Mouse (Mus musculus): ENCODE data around the gene 1700001K19Rik.
"Not testable (repeated sequence)": the region's sequence is repeated elsewhere in the genome, so short reads cannot be mapped to it uniquely, and the experiment has no call there.

Gene 1700001K19Rik

DNA sequence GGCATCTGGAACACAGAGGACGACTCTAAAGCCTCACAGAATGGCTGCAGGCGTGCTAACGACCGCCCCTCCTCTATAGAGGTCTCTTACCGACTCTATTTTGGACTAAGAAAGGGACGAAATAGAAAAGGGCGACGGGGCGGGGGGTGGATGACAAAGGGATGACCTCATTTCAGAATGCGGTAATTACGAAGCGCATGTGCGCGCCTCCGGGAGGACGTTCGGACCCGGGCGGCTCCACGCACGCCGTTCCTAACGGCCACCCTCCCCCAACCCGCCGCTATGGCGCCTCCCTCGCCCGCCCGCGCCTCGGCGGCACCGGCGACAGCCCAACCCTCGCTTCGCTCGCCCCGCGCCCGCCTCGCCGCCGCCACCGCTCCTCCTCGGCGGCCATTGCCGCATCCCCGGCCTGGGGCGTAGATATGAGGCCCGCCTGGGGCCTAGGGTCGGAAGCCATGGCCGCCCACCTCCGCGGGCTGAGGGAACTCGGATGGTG, 13.3 kb upstream of the 1700001K19Rik start:
- peak; percentile 81 to 85 for DNase-seq

DNA sequence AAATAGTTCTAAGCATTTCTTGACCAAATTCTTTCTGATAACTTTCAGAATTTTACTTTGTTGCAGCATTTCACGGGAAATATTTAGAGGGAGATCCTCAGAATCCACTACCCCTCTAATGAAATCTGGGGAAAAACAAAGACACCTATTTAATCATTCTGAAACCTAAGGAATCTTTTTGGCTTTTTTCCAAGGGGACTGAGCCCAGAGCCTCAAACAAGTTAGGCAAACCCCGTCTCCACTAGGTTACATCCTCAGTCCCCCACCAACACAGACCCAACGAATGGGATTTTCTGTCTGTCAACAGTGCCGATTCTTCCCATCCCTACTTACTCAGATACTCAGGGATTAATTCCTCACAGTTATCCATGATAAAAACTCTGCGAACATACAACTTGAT, 11.0 kb upstream of the 1700001K19Rik start:
- DNase-seq, result not testable (repeated sequence)

DNA sequence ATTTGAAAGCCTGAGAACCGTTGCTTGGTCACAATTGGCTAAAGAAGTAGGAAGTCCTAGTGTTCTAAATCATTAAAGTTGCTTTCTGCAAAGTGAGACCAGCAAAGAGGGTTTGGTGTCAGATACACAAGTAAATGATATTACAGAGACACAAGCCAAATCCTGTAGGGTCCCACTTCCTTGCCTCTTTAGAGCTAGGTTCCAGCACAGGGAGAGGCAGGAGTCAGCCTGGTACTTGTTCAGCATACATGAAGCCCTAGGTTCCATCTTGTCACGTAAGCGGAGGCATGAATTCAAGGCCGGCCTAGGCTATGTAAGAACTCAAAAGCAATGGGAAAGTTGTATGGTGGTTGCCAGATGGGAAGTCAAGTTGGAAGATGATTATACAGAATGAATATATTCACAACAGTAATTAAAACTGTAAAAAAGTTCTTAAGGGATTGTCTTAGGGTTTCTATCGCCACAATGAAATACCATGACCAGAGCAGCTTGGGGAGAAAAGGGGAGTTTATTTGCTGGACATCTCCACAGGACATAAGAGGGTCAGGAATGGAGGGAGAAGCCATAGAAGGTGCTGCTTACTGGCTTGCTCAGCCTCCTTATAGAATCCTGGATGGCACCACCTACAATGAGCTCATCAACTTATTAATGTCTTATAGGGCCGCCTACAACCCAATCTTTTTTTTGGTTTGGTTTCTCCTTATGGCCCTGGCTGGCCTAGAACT, 7.7 kb upstream of the 1700001K19Rik start:
- DNase-seq, result no peak

DNA sequence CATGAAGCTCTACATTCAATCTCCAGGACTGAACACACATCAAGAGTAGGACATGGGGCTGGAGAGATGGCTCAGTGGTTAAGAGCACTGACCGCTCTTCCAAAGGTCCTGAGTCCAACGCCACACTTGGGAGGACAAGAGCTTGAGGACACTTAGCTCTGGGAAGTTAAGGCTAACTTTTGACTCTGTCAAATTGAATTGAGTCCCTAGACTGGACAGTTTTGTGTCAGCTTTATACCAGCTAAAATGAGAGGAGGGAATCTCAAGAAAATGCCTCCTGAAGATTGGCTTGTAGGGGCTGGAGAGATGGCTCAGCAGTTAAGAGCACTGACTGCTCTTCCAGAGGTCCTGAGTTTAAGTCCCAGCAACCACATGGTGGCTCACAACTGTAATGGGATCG, 6.5 kb upstream of the 1700001K19Rik start:
- not testable (repeated sequence) for DNase-seq

DNA sequence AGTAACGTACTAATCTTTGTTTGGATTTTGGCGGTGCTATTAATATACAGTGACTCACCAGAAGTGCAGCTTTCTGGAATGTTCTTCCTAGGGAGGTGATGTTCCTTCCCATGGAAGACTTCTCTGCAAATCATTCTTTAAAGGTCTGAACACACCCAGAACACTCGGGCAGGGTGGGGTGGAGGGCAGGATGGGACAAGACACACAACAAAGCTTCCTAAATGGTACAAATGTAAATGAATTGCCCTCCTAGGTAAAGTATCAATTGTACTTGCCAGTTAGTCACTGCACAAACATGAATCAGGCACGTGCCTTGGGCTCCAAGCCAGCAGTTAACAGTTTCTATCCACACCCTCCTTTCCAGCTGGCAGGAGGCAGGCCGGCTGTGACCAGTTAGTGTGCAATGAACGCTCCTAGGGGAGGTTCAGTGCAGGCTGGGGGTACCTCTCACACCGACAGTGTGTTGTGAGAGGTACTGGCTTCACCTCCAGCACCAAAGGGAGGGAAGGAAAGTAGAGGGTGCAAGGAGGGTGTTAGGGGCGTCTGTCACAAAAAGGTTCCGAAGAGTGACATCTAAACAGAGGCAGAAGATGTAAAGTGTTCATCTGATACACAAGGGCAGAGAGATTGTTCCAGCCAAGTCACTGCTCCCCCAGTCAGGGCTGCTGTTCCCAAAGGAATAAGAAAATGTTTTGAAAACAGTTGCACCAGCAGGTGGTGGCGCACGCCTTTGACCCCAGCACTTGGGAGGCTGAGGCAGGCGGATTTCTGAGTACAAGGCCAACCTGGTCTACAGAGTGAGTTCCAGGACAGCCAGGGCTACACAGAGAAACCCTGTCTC, 5.7 kb upstream of the 1700001K19Rik start:
- DNase-seq, result peak in 1 of 2 experiments; percentile 52

DNA sequence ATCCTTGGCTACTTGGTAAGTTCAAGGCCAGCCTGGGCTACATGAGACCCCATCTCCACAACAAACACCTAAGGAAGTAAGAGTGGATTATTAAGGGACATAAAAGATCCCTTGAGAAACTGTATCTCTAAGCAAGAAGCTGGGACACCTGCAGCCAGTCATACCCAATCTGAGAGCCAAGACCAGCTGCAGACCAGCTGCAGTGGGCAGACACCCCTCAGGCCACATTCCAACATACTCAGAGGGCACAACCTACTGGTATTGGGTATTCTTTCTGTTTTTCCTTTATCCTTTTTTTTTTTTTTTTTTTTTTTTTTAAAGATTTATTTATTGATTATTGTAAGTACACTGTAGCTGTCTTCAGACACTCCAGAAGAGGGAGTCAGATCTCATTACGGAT, 1.2 kb upstream of the 1700001K19Rik start:
- no peak for DNase-seq

DNA sequence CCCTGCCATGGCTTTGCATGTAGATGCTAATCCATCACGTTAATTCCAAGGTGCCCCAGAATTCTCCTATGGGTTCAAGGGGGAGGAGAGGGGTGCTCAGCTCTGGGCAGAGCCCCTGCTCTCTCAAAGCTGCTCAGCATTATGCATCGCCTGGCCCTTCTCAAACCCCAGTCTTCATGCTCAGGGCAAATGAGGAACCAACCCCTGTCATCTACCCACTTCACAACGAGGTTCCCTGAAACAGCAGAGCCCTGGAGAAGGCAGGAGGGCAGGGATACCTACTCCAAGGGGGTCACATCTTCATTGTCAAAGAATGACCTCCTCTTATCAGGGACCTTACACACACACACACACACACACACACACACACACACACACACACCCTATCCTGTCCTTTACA, 541 bp downstream of the 1700001K19Rik start:
- no peak for DNase-seq

DNA sequence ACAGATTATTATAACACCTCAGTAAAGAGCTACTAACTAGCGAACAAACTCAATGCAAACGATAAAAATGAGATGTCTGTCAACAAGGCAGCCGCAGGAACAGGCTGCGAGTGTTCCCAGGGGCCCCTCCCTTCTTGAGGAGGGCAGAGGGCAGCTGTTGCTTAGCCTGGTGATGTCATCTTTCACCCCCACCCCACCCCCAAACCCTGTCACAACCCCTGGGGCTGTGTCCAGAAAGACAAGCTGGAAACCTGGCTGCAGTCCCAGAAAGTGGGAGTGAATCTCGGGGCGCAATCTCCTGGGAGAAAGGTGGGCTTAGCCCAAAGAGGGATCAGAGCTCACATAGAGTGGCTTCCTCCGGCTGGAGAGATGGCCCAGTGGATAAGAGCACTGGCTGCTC, 1.2 kb downstream of the 1700001K19Rik start:
- DNase-seq, result peak in 1 of 2 experiments; percentile 36

DNA sequence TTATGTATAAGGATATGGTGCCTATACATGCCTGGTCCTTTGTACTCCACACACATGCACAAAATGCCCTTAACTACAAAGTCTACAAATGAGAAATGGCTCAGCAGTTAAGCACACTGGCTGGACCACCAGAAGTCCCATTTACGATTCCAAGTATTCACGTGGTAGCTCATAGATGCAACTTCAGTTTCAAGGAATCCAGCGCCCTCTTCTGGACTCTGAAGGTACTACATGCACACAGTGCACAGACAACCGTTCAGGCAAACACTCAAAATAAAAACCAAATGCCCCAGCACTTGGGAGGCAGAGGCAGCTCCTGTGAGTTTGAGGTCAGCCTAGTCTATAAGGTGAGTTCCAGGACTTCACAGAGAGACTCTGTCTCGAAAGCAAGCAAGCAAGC, 8.2 kb downstream of the 1700001K19Rik start:
- peak in 1 of 2 experiments; percentile 56 for DNase-seq

DNA sequence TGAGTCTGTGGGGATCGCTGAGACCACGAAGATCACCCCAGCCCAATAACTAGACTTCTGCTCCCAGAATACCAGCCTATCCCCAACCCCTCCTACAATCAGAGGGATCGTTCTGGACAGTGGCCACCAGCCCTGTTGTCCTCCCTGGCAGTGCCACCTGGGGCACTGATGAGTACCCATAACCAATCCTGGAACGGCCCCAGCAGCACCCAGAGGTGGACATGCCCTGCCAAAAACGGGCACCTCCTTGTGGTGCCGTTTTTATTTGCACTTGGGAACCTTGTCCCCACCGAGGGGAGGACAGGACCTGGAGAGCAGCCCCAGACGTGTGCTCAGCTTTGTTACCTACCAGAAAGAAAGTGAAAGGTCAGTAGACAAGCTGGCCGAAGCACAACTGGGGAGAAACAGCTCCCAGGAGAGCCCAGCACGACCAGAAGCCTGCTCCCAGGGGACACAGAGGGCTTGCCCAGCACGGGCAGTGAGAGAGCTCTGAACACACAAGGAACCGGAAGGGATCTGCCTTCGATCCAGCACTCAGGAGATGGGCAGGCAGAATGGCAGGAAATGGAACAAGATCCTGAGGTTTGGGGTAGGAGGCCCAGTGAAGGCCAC, 14.8 kb downstream of the 1700001K19Rik start:
- peak in 1 of 2 experiments; percentile 61 for DNase-seq

DNA sequence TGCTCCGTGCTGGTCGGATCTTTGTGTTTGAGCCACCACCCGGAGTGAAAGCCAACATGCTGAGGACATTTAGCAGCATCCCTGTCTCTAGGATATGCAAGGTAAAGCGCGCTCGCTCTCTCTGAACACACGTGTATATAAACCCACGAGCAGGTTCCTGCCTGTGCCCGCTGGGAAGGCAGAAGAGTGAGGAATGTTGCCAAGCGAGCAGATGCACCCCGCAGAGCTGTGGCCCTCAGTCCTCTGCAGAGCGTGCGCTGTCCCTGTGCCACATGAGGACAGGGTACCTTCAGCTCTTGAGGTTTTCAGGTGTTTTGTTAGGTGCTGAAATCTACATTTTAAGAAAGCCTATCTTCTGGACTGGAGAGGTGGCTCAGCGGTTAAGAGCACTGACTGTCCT, 20.7 kb downstream of the 1700001K19Rik start:
- peak in 1 of 2 experiments; percentile 27 for DNase-seq

DNA sequence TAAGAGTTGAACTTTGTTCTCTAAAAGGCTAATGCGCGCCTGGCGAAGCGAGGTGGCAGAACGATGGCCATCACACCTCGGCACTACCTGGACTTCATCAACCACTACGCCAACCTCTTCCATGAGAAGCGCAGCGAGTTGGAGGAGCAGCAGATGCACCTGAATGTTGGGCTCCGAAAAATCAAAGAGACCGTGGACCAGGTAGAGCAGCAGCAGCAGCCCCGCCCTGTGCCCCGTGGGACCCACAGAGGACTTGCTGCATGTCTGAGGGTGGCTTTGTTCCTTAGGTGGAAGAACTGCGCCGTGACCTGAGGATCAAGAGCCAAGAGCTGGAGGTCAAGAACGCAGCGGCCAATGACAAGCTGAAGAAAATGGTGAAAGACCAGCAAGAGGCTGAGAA, 31.0 kb downstream of the 1700001K19Rik start:
- no peak for DNase-seq

DNA sequence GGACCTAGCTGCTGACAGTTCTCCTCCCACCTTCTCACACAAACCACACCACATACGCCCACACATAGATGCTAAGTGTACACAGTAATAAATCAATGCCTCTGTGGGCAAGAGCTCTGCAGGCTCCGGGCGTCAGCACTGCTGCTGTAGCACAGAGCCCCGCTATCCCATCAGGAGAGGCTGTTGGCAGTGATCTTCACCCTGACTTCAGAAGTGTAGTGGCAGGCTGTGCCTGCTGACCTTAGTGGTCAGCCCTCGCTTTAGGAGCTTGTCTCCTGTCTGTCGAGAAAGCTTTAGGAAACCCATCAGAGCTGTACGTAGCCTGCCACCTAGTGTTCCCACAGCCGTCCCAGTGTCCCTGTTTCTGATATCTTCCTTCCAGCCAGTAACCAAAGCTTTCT, 32.2 kb downstream of the 1700001K19Rik start:
- DNase-seq, result no peak

DNA sequence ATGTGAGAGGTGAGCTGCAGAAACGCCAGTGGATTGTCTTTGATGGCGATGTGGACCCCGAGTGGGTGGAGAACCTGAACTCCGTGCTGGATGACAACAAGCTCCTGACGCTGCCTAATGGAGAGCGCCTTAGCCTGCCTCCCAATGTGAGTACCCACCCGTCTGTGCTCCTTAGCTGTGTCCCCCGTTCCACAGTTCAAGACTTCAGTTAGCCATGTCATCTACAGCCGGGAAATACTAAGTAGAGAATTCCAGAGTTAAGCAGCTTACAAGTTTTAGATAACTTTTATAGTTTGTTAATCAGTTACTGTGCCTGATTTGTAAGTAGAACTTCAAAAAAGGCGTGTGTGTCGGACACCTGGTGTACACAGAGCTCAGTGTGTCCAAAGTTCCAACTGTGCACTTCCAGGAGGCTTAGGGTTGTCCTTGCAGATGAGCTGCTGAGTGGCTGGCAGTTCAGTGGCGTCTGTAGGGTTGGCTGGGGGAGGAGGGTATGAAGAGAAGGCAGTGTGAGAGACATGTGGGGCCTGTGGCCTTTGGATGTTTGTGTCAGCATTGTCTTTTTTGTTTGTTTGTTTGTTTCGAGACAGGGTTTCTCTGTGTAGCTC, 44.8 kb downstream of the 1700001K19Rik start:
- DNase-seq, result no peak

DNA sequence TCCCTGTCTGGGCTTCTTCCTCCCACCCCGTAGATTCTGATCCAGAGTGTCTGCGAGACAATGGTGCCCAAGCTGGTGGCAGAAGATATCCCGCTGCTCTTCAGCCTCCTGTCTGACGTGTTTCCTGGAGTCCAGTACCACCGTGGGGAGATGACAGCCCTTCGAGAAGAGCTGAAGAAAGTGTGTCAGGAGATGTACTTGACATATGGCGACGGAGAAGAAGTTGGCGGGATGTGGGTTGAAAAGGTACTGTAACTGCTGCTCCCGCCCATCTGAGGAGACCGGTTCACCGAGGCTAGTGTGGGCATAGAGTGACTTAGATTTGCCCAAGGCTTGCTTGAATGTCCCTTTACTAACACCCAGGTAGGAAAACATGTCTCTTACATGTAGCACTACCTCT, 46.1 kb downstream of the 1700001K19Rik start:
- DNase-seq, result no peak

DNA sequence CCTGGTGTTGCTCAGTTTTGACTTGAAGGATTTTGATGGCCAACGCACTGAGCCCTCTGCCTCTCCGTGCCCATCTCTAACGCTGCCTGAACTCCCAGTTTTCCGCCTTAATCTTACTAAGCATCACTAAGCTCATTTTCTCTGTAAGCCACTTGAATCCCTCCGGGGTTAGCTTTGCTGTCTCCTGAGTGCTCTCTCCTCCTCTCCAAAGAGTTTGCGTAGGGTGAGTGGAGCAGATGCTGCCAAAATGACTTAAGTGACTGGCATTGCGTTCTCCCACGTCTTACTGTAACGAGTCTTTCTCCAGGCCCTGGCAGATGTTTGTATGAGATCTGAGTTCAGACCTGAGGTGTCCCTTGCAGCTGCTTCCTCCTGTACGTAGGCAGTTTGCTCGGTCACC, 52.4 kb downstream of the 1700001K19Rik start:
- no peak for DNase-seq
